Mouse (Mus musculus) liver, postnatal 0 days (tissue): Measurements from ENCODE around the gene Pdcd1lg2.

Experiments used
- CTCF ChIP-seq: sonication (generic); IDR thresholded peaks from 2 replicates; pipeline ENCODE4 v1.5.1; 2016; ENCODE audit warnings: antibody characterized with exemption, low read depth
- EP300 ChIP-seq: IDR thresholded peaks from 2 replicates; pipeline ENCODE4 v1.6.1; 2016; ENCODE audit warnings: antibody characterized with exemption, low read depth, mild to moderate bottlenecking

- no peak for TF ChIP-seq EP300
- TF ChIP-seq CTCF, result no peak
Measured at GRCm38 (mm10) chr19:29450376-29450775, 39.7 kb downstream of the Pdcd1lg2 start.
